ENCODE assay signal across 9 mouse cellular contexts in the genomic region with DNA sequence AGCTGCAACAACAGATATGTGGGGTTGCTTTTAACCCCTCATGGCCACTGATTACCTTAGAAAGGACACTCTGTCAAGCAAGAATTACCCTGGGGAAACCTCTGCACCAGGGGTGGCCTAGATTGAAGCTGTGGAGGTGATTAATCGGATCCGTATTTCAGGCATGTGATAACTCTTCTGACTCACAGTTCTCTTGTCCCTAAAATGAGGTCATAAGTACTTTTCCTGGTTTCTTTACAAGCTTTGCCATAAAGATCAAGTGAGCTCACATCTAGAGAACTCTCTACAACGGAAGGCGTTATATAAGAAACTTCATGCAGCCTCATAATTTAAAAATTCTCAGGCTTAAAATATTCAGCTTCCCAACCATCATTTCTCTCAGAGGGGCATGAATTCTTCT.
"Had no signal": no experiment of that assay in that cellular context is flagged by ENCODE, and none has a peak within 500 bp of the region (broad histone marks: within the 10 kb centered on the region; RNA-seq: fewer than 3 reads in every experiment).

No protein-coding gene starts in this region.

- H3K4me3 ChIP-seq: limb, embryonic 13.5 days; midbrain, embryonic 13.5 days had no signal

- H3K9ac ChIP-seq: limb, embryonic 13.5 days; liver, embryonic 14.5 days; midbrain, embryonic 13.5 days had no signal

- H3K27me3 ChIP-seq: limb, embryonic 13.5 days; midbrain, embryonic 13.5 days had no signal

- H3K4me2 ChIP-seq: limb, embryonic 13.5 days; midbrain, embryonic 13.5 days had no signal

- DNase-seq: kidney, postnatal 10 days; left cerebral cortex, postnatal 4 days; lung, adult 18-20 months; lung, postnatal 36 days; thymus, postnatal 25 days had no signal

- H3K27ac ChIP-seq: limb, embryonic 13.5 days; liver, embryonic 14.5 days; midbrain, embryonic 13.5 days; stomach, postnatal 0 days had no signal

- H3K4me1 ChIP-seq: limb, embryonic 13.5 days; midbrain, embryonic 13.5 days had no signal

- ATAC-seq: midbrain, embryonic 13.5 days had no signal

- H3K36me3 ChIP-seq: limb, embryonic 13.5 days; midbrain, embryonic 13.5 days had no signal

- H3K9me3 ChIP-seq: limb, embryonic 13.5 days; midbrain, embryonic 13.5 days had no signal
